Mouse (Mus musculus): ENCODE data around the gene D10Wsu102e. TPM values are rescaled to one million over a fixed set of nuclear protein-coding genes. Genes with fewer than 3 reads are reported as not detected.

The D10Wsu102e gene
- polyA plus RNA-seq (2012; rRNA removed): 1.7 and 1.9 TPM in 2 replicates

- DNase-seq: peak; percentile 96 to 97
- TF ChIP-seq POLR2A (IDR thresholded peaks at IDR 0.05; ENCODE audit: borderline replicate concordance, insufficient read depth, low read length): peak; percentile 63; the same call in 1 of the 2 replicates
- no peak for TF ChIP-seq CTCF (IDR thresholded peaks at IDR 0.05; ENCODE audit: borderline replicate concordance, insufficient read depth, low read depth, low read length)
- Histone ChIP-seq H3K4me1 (ENCODE audit: control insufficient read depth, insufficient read depth, low read length) (no peaks in the 10 kb centered on the region), H3K27me3 (ENCODE audit: control insufficient read depth, insufficient read depth, low read length) (no peaks in the 10 kb centered on the region), H3K27ac (ENCODE audit: insufficient read depth, low read length) (peak within 1 kb of the TSS; percentile 49; the same call in 1 of the 2 replicates), H3K4me3 (replicated peaks; ENCODE audit: insufficient read depth, low read depth, low read length) (peak within 1 kb of the TSS; percentile 90)
- under 1% methylated on average over 30 of the region's 30 CpGs for WGBS
Observed at GRCm38 (mm10) chr10:83359956-83360355, at the start of gene D10Wsu102e. Gene D10Wsu102e (plus strand): TSS chr10:83360221.

GRCm38 (mm10) chr10:83310356-83310755 is 49.7 kb upstream of the D10Wsu102e start:
- Histone ChIP-seq H3K27ac (ENCODE audit: insufficient read depth, low read length) (no peak overlapping the region), H3K27me3 (ENCODE audit: control insufficient read depth, insufficient read depth, low read length) (no peaks in the 10 kb centered on the region), H3K4me3 (replicated peaks; ENCODE audit: insufficient read depth, low read depth, low read length) (no peak overlapping the region), H3K4me1 (ENCODE audit: control insufficient read depth, insufficient read depth, low read length) (peaks cover 12% of the 10 kb centered on the region; the same call in 1 of the 2 replicates)
- 34% methylated on average over 7 of the region's 7 CpGs for WGBS
- peak in 1 of 2 experiments; percentile 61 for DNase-seq
- TF ChIP-seq POLR2A (IDR thresholded peaks at IDR 0.05; ENCODE audit: borderline replicate concordance, insufficient read depth, low read length): no peak
- no peak for TF ChIP-seq CTCF (IDR thresholded peaks at IDR 0.05; ENCODE audit: borderline replicate concordance, insufficient read depth, low read depth, low read length)

GRCm38 (mm10) chr10:83313033-83313432 is 47.0 kb upstream of the D10Wsu102e start:
- peaks cover 15% of the 10 kb centered on the region; the same call in 1 of the 2 replicates for H3K4me1 ChIP-seq (ENCODE audit: control insufficient read depth, insufficient read depth, low read length)
- H3K4me3 ChIP-seq (replicated peaks; ENCODE audit: insufficient read depth, low read depth, low read length): no peak overlapping the region
- H3K27ac ChIP-seq (ENCODE audit: insufficient read depth, low read length): no peak overlapping the region
- no peak for TF ChIP-seq CTCF (IDR thresholded peaks at IDR 0.05; ENCODE audit: borderline replicate concordance, insufficient read depth, low read depth, low read length)
- TF ChIP-seq POLR2A (IDR thresholded peaks at IDR 0.05; ENCODE audit: borderline replicate concordance, insufficient read depth, low read length): no peak
- WGBS: 83% methylated on average over 5 of the region's 5 CpGs
- no peaks in the 10 kb centered on the region for H3K27me3 ChIP-seq (ENCODE audit: control insufficient read depth, insufficient read depth, low read length)
- no peak for DNase-seq

- WGBS: 84% methylated on average over 6 of the region's 6 CpGs
- no peak for TF ChIP-seq POLR2A (IDR thresholded peaks at IDR 0.05; ENCODE audit: borderline replicate concordance, insufficient read depth, low read length)
- TF ChIP-seq CTCF (IDR thresholded peaks at IDR 0.05; ENCODE audit: borderline replicate concordance, insufficient read depth, low read depth, low read length): no peak
- DNase-seq: no peak
- H3K27me3 ChIP-seq (ENCODE audit: control insufficient read depth, insufficient read depth, low read length): no peaks in the 10 kb centered on the region
- H3K27ac ChIP-seq (ENCODE audit: insufficient read depth, low read length): no peak overlapping the region
- H3K4me3 ChIP-seq (replicated peaks; ENCODE audit: insufficient read depth, low read depth, low read length): no peak overlapping the region
- H3K4me1 ChIP-seq (ENCODE audit: control insufficient read depth, insufficient read depth, low read length): peaks cover 13% of the 10 kb centered on the region
Observed at GRCm38 (mm10) chr10:83320396-83320795, 39.6 kb upstream of the D10Wsu102e start.

DNA sequence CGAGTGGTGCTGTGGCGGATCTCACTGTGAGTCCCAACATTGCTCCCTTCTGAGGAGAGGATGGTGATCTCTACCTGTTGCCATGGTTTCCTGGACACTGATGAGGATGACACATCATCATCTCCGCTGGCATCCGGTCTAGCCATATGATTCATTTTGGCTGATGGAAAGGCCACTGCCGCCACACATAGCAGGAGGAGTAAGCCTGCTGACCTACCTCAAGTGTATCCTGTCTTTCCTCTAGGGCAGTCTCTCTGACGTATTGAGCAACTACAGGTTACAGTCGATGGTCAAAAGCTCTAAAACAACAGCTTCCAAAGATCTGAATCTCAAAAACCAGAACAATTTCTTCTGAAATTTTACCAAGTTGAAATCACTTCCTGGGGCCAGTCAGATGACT is 39.2 kb upstream of the D10Wsu102e start:
- DNase-seq: peak; percentile 71 to 92
- Histone ChIP-seq H3K27me3 (ENCODE audit: control insufficient read depth, insufficient read depth, low read length) (no peaks in the 10 kb centered on the region), H3K4me3 (replicated peaks; ENCODE audit: insufficient read depth, low read depth, low read length) (no peak overlapping the region), H3K27ac (ENCODE audit: insufficient read depth, low read length) (0 out of 2 replicates have a peak overlapping the region, but pooled peaks have one; percentile 8), H3K4me1 (ENCODE audit: control insufficient read depth, insufficient read depth, low read length) (peaks cover 11% of the 10 kb centered on the region)
- no peak for TF ChIP-seq CTCF (IDR thresholded peaks at IDR 0.05; ENCODE audit: borderline replicate concordance, insufficient read depth, low read depth, low read length)
- no peak for TF ChIP-seq POLR2A (IDR thresholded peaks at IDR 0.05; ENCODE audit: borderline replicate concordance, insufficient read depth, low read length)
- 18% methylated on average over 7 of the region's 7 CpGs for WGBS

DNA sequence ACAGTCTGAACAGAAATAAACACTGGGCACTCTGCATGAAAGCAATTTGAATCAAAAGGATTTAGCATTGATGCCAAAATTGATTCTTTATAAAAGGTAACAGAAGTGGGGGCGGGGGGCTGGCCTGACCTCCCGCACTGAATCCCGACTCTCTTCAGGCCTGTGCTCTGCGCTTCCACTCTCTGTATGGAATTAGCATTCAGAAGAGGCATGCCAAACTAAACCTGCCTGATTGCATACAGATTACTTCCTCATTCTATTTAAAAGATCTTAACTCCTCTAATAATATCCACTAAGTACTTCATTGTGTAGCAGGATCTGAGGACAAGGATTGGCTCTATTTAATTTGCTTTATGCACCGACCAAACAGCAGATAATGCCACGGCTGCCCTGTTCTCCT is 38.5 kb upstream of the D10Wsu102e start:
- no peak overlapping the region for H3K4me3 ChIP-seq (replicated peaks; ENCODE audit: insufficient read depth, low read depth, low read length)
- peaks cover 11% of the 10 kb centered on the region for H3K4me1 ChIP-seq (ENCODE audit: control insufficient read depth, insufficient read depth, low read length)
- no peaks in the 10 kb centered on the region for H3K27me3 ChIP-seq (ENCODE audit: control insufficient read depth, insufficient read depth, low read length)
- no peak for DNase-seq
- no peak for TF ChIP-seq POLR2A (IDR thresholded peaks at IDR 0.05; ENCODE audit: borderline replicate concordance, insufficient read depth, low read length)
- no peak for TF ChIP-seq CTCF (IDR thresholded peaks at IDR 0.05; ENCODE audit: borderline replicate concordance, insufficient read depth, low read depth, low read length)
- H3K27ac ChIP-seq (ENCODE audit: insufficient read depth, low read length): no peak overlapping the region
- WGBS: 80% methylated on average over 6 of the region's 6 CpGs

GRCm38 (mm10) chr10:83322551-83323100 is 37.4 kb upstream of the D10Wsu102e start:
- DNase-seq: no peak
- H3K4me1 ChIP-seq (ENCODE audit: control insufficient read depth, insufficient read depth, low read length): peaks cover 11% of the 10 kb centered on the region
- no peak overlapping the region for H3K4me3 ChIP-seq (replicated peaks; ENCODE audit: insufficient read depth, low read depth, low read length)
- no peak overlapping the region for H3K27ac ChIP-seq (ENCODE audit: insufficient read depth, low read length)
- no peak for TF ChIP-seq CTCF (IDR thresholded peaks at IDR 0.05; ENCODE audit: borderline replicate concordance, insufficient read depth, low read depth, low read length)
- no peaks in the 10 kb centered on the region for H3K27me3 ChIP-seq (ENCODE audit: control insufficient read depth, insufficient read depth, low read length)
- WGBS: 48% methylated on average over 7 of the region's 7 CpGs

GRCm38 (mm10) chr10:83324871-83325270 is 35.1 kb upstream of the D10Wsu102e start:
- no peak for TF ChIP-seq CTCF (IDR thresholded peaks at IDR 0.05; ENCODE audit: borderline replicate concordance, insufficient read depth, low read depth, low read length)
- TF ChIP-seq POLR2A (IDR thresholded peaks at IDR 0.05; ENCODE audit: borderline replicate concordance, insufficient read depth, low read length): no peak
- no peaks in the 10 kb centered on the region for H3K27me3 ChIP-seq (ENCODE audit: control insufficient read depth, insufficient read depth, low read length)
- peaks cover 11% of the 10 kb centered on the region for H3K4me1 ChIP-seq (ENCODE audit: control insufficient read depth, insufficient read depth, low read length)
- 86% methylated on average over 3 of the region's 3 CpGs for WGBS
- no peak overlapping the region for H3K27ac ChIP-seq (ENCODE audit: insufficient read depth, low read length)
- no peak overlapping the region for H3K4me3 ChIP-seq (replicated peaks; ENCODE audit: insufficient read depth, low read depth, low read length)
- no peak for DNase-seq
